Mouse (Mus musculus) lung, postnatal 4 days (tissue): ENCODE measurements around the gene Sdhc.
"Not testable (repeated sequence)": the region's sequence is repeated elsewhere in the genome, so short reads cannot be mapped to it uniquely, and the experiment has no call there.

Experiments used
- DNase-seq, 2 experiments: peaks; one replicate each; pipeline ENCODE4 v3.0.0; 2021

Sdhc gene

DNA sequence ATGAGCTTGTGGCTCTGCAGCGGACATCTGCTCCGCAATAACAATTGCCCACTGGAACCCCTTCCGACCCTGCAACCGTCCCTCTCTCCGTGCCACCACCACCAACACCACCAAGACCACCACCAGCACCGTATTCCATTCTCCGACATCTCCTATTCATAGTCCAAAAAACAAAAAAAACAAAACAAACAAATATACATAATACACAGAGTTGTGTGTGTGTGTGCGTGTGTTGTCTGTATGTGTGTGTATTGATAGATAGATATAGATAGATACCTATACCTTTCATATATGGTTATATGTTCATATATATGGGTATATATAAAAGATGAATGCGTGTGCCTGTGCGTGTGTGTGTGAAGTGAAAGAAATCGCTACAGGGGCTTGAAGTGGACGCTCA is 72.0 kb downstream of the Sdhc start:
- not testable (repeated sequence) for DNase-seq

DNA sequence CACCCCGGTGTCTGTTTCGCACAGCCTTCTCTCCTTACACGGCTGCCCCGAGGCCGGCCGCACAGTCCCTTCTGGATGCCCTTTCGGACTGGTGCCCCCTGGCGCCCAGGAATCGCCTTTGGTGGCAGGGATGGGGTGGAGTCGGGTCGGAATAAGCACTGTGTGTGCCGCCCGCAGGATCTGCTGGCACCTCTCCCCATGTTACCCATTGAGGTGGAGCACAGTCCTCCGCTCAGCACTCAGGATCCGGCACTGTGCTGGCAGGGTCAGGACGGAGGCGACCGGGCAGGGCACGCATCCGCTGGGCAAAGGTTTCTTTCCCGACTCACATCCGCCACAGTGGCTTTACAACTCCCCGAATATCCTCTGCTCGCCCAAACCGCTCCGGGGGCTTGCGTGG is 72.4 kb downstream of the Sdhc start:
- DNase-seq, result peak; percentile 64 to 69

- DNase-seq, result not testable (repeated sequence)
Observed at GRCm38 (mm10) chr1:171077192-171077591, 73.2 kb downstream of the Sdhc start.
